Mouse (Mus musculus) mouse trophoblast stem cell (cell line): Measurements from ENCODE around the gene Slc1a2.

Experiments
- in situ Hi-C, 2 experiments: fragments of 300-500 bp; cut with MseI, MboI; formaldehyde crosslinking; loops; 2 replicates in 1 of 2; 3 replicates in 1 of 2; pipeline ENCODE4 v1.15.1; 2025

The Slc1a2 gene

GRCm38 (mm10) chr2:102658163-102658660, at the start of gene Slc1a2:
TSS of gene Slc1a2 (plus strand) at chr2:102658659.
- in situ Hi-C loops, result no loop called here

- in situ Hi-C loops, result no loop called here
These were observed 48.0 kb upstream of the Slc1a2 start for GRCm38 (mm10) chr2:102610485-102610884.

- in situ Hi-C loops, result no loop called here
These were observed 41.8 kb upstream of the Slc1a2 start for GRCm38 (mm10) chr2:102616637-102617036.

- in situ Hi-C loops, result no loop called here
These were observed 37.6 kb upstream of the Slc1a2 start for GRCm38 (mm10) chr2:102620744-102621429.

- in situ Hi-C loops, result no loop called here
These were observed 36.3 kb upstream of the Slc1a2 start for GRCm38 (mm10) chr2:102622176-102622575.

- in situ Hi-C loops, result no loop called here
These were observed 35.5 kb upstream of the Slc1a2 start for GRCm38 (mm10) chr2:102622943-102623342.

GRCm38 (mm10) chr2:102624538-102624937, 33.9 kb upstream of the Slc1a2 start:
- in situ Hi-C loops, result no loop called here

- in situ Hi-C loops, result no loop called here
These were observed 26.1 kb upstream of the Slc1a2 start for GRCm38 (mm10) chr2:102632361-102632760.

GRCm38 (mm10) chr2:102634010-102634409, 24.4 kb upstream of the Slc1a2 start:
- in situ Hi-C loops, result no loop called here

- in situ Hi-C loops, result no loop called here
These were observed 22.9 kb upstream of the Slc1a2 start for GRCm38 (mm10) chr2:102635523-102636060.

- in situ Hi-C loops, result no loop called here
These were observed 22.3 kb upstream of the Slc1a2 start for GRCm38 (mm10) chr2:102636116-102636600.

GRCm38 (mm10) chr2:102638140-102638539, 20.3 kb upstream of the Slc1a2 start:
- in situ Hi-C loops, result no loop called here

GRCm38 (mm10) chr2:102638690-102639089, 19.8 kb upstream of the Slc1a2 start:
- in situ Hi-C loops, result no loop called here

- in situ Hi-C loops, result no loop called here
These were observed 9.5 kb upstream of the Slc1a2 start for GRCm38 (mm10) chr2:102648845-102649500.

- in situ Hi-C loops, result no loop called here
These were observed 8.1 kb upstream of the Slc1a2 start for GRCm38 (mm10) chr2:102650322-102650721.

- in situ Hi-C loops, result no loop called here
These were observed 2.3 kb upstream of the Slc1a2 start for GRCm38 (mm10) chr2:102655966-102656725.

GRCm38 (mm10) chr2:102657726-102658125, 733 bp upstream of the Slc1a2 start:
- in situ Hi-C loops, result no loop called here

- in situ Hi-C loops, result no loop called here
These were observed 432 bp downstream of the Slc1a2 start for GRCm38 (mm10) chr2:102658661-102659520.

- in situ Hi-C loops, result no loop called here
These were observed 1.0 kb downstream of the Slc1a2 start for GRCm38 (mm10) chr2:102659521-102659830.

GRCm38 (mm10) chr2:102661052-102661451, 2.6 kb downstream of the Slc1a2 start:
- in situ Hi-C loops, result no loop called here

- in situ Hi-C loops, result no loop called here
These were observed 4.5 kb downstream of the Slc1a2 start for GRCm38 (mm10) chr2:102662911-102663310.
